In genomic region chr2:25576965-25577891, GRCm38 (mm10) we compare ENCODE assay signal across 8 mouse cellular contexts. TPM values are rescaled to one million over a fixed set of nuclear protein-coding genes. Genes with fewer than 3 reads are reported as not detected.
DNase-seq lines count a peak whose midpoint lies in the region; ATAC-seq and TF ChIP-seq lines count a peak whose summit lies in the region.

No protein-coding gene starts in this region.

- WGBS in heart, embryonic 15.5 days = 16% methylated on average over 92 of the region's 92 CpGs
- 16% methylated on average over 92 of the region's 92 CpGs for WGBS in hindbrain, embryonic 14.5 days
- 15% methylated on average over 92 of the region's 92 CpGs for WGBS in midbrain, embryonic 14.5 days

- no peak overlapping the region for H3K27ac ChIP-seq in heart, embryonic 15.5 days
- H3K27ac ChIP-seq in hindbrain, embryonic 14.5 days = no peak overlapping the region
- no peak overlapping the region for H3K27ac ChIP-seq in midbrain, embryonic 14.5 days (replicated peaks; ENCODE audit: low read depth, low read length)

- no peak for DNase-seq in heart, adult 9 months (ENCODE audit: low spot score in 2 of 2)
- DNase-seq in cerebellum, adult 8-10 months = peak; percentile 54
- DNase-seq in hindbrain, embryonic 14.5 days (ENCODE audit: low spot score) = no peak
- DNase-seq in midbrain, embryonic 14.5 days = no peak
- no peak for DNase-seq in testis, postnatal 10 days (ENCODE audit: low spot score)

- no peak for TF ChIP-seq CTCF in E14TG2a.4 (conservative IDR thresholded peaks at IDR 0.05; ENCODE audit: low read length)

- H3K36me3 ChIP-seq in heart, embryonic 15.5 days = no peaks in the 10 kb centered on the region
- peaks cover 15% of the 10 kb centered on the region for H3K36me3 ChIP-seq in E14TG2a.4 (ENCODE audit: insufficient read depth, low read length)
- peaks cover 14% of the 10 kb centered on the region for H3K36me3 ChIP-seq in hindbrain, embryonic 14.5 days (replicated peaks; ENCODE audit: control insufficient read depth, insufficient read depth)
- H3K36me3 ChIP-seq in midbrain, embryonic 14.5 days (ENCODE audit: control insufficient read depth, insufficient read depth, low read length) = peaks cover 13% of the 10 kb centered on the region; the same call in 1 of the 2 replicates

- H3K9ac ChIP-seq in heart, embryonic 15.5 days = 0 out of 2 replicates have a peak overlapping the region, but pooled peaks have one; percentile 26
- no peak overlapping the region; the same call in 1 of the 2 replicates for H3K9ac ChIP-seq in hindbrain, embryonic 14.5 days
- no peak overlapping the region for H3K9ac ChIP-seq in midbrain, embryonic 14.5 days (replicated peaks; ENCODE audit: low read length)

- H3K4me1 ChIP-seq in heart, embryonic 15.5 days (replicated peaks) = peaks cover 79% of the 10 kb centered on the region
- peaks cover 71% of the 10 kb centered on the region for H3K4me1 ChIP-seq in E14TG2a.4 (replicated peaks; ENCODE audit: low read depth, low read length)
- peaks cover 43% of the 10 kb centered on the region for H3K4me1 ChIP-seq in hindbrain, embryonic 14.5 days (replicated peaks; ENCODE audit: control insufficient read depth, insufficient read depth, low read length)
- H3K4me1 ChIP-seq in midbrain, embryonic 14.5 days (ENCODE audit: control insufficient read depth, insufficient read depth, low read length) = peaks cover 43% of the 10 kb centered on the region

- H3K27me3 ChIP-seq in heart, embryonic 15.5 days = peaks cover 55% of the 10 kb centered on the region
- peaks cover 66% of the 10 kb centered on the region for H3K27me3 ChIP-seq in E14TG2a.4 (ENCODE audit: insufficient read depth, low read length)
- peaks cover 56% of the 10 kb centered on the region for H3K27me3 ChIP-seq in hindbrain, embryonic 14.5 days (ENCODE audit: control insufficient read depth, insufficient read depth, low read length)
- peaks cover 52% of the 10 kb centered on the region for H3K27me3 ChIP-seq in midbrain, embryonic 14.5 days (ENCODE audit: control insufficient read depth, insufficient read depth, low read length)

- H3K9me3 ChIP-seq in heart, embryonic 15.5 days (replicated peaks) = no peaks in the 10 kb centered on the region
- no peaks in the 10 kb centered on the region for H3K9me3 ChIP-seq in E14TG2a.4 (ENCODE audit: low read length)
- H3K9me3 ChIP-seq in hindbrain, embryonic 14.5 days (ENCODE audit: control insufficient read depth, low read length) = no peaks in the 10 kb centered on the region
- no peaks in the 10 kb centered on the region for H3K9me3 ChIP-seq in midbrain, embryonic 14.5 days (ENCODE audit: control insufficient read depth, low read length)

- ATAC-seq in heart, embryonic 15.5 days (replicated peaks; ENCODE audit: insufficient number of reproducible peaks, insufficient read depth, low FRiP score, low read depth) = no peak
- ATAC-seq in hindbrain, embryonic 14.5 days (ENCODE audit: low FRiP score) = no peak
- ATAC-seq in midbrain, embryonic 14.5 days (ENCODE audit: low FRiP score, low TSS enrichment) = no peak
- ATAC-seq in megakaryocyte progenitor cell, adult 5-6 weeks (replicated peaks; ENCODE audit: poor library complexity) = no peak

- H3K4me3 ChIP-seq in heart, embryonic 15.5 days = peak overlapping the region; percentile 35
- H3K4me3 ChIP-seq in E14TG2a.4 (replicated peaks; ENCODE audit: low read length) = peak overlapping the region; percentile 69
- H3K4me3 ChIP-seq in hindbrain, embryonic 14.5 days (replicated peaks; ENCODE audit: low read length) = peak overlapping the region; percentile 14
- peak overlapping the region; percentile 26 for H3K4me3 ChIP-seq in midbrain, embryonic 14.5 days (replicated peaks; ENCODE audit: low read depth, low read length)

- H3K4me2 ChIP-seq in heart, embryonic 15.5 days = peak overlapping the region; percentile 52
- peak overlapping the region; percentile 19 for H3K4me2 ChIP-seq in hindbrain, embryonic 14.5 days (replicated peaks)
- H3K4me2 ChIP-seq in midbrain, embryonic 14.5 days (ENCODE audit: low read length) = peak overlapping the region; percentile 33

RNA-seq across cellular contexts. Expression of gene Phpt1, which starts 2.2 kb away (rescaled TPM):
- 171 and 175 TPM in 2 replicates for polyA plus RNA-seq in heart, embryonic 15.5 days (2015; fragmentation: Nextera tagmentation; extraction: Ambion mirVana)
- polyA plus RNA-seq in hindbrain, embryonic 14.5 days (2014; fragmentation: Nextera tagmentation; extraction: Ambion mirVana) = 171 and 187 TPM in 2 replicates
- polyA plus RNA-seq in midbrain, embryonic 14.5 days (2014; fragmentation: Nextera tagmentation; extraction: Ambion mirVana) = 167 and 206 TPM in 2 replicates
- total RNA-seq in megakaryocyte progenitor cell, adult 5-6 weeks (2015) = 48.1 and 56.5 TPM in 2 replicates
- total RNA-seq in megakaryocyte progenitor cell, adult 5-6 weeks (2017) = 29.6 and 35.4 TPM in 2 replicates

RNA-seq across cellular contexts. Expression of gene Mamdc4, which starts 2.6 kb away (rescaled TPM):
- polyA plus RNA-seq in heart, embryonic 15.5 days (2015; fragmentation: Nextera tagmentation; extraction: Ambion mirVana) = 3.4 and 9.8 TPM in 2 replicates
- 1.3 and 1.7 TPM in 2 replicates for polyA plus RNA-seq in hindbrain, embryonic 14.5 days (2014; fragmentation: Nextera tagmentation; extraction: Ambion mirVana)
- polyA plus RNA-seq in midbrain, embryonic 14.5 days (2014; fragmentation: Nextera tagmentation; extraction: Ambion mirVana) = 2.1 and 3.9 TPM in 2 replicates
- 0.42 and 0.86 TPM in 2 replicates for total RNA-seq in megakaryocyte progenitor cell, adult 5-6 weeks (2015)
- total RNA-seq in megakaryocyte progenitor cell, adult 5-6 weeks (2017) = 0.12 and 9.3 TPM in 2 replicates

RNA-seq across cellular contexts. Expression of gene Ajm1, which starts 4.3 kb away (rescaled TPM):
- 0.22 and 0.30 TPM in 2 replicates for polyA plus RNA-seq in heart, embryonic 15.5 days (2015; fragmentation: Nextera tagmentation; extraction: Ambion mirVana)
- polyA plus RNA-seq in hindbrain, embryonic 14.5 days (2014; fragmentation: Nextera tagmentation; extraction: Ambion mirVana) = 10.8 and 12.7 TPM in 2 replicates
- polyA plus RNA-seq in midbrain, embryonic 14.5 days (2014; fragmentation: Nextera tagmentation; extraction: Ambion mirVana) = 8.8 and 9.2 TPM in 2 replicates
- total RNA-seq in megakaryocyte progenitor cell, adult 5-6 weeks (2015) = not detected in 2 replicates
- 0.10 TPM in 1 of 2 replicates, not detected in the other for total RNA-seq in megakaryocyte progenitor cell, adult 5-6 weeks (2017)

RNA-seq across cellular contexts. Expression of gene Edf1, which starts 19.6 kb away (rescaled TPM):
- 276 and 289 TPM in 2 replicates for polyA plus RNA-seq in heart, embryonic 15.5 days (2015; fragmentation: Nextera tagmentation; extraction: Ambion mirVana)
- 353 and 366 TPM in 2 replicates for polyA plus RNA-seq in hindbrain, embryonic 14.5 days (2014; fragmentation: Nextera tagmentation; extraction: Ambion mirVana)
- 318 and 409 TPM in 2 replicates for polyA plus RNA-seq in midbrain, embryonic 14.5 days (2014; fragmentation: Nextera tagmentation; extraction: Ambion mirVana)
- 141 and 144 TPM in 2 replicates for total RNA-seq in megakaryocyte progenitor cell, adult 5-6 weeks (2015)
- total RNA-seq in megakaryocyte progenitor cell, adult 5-6 weeks (2017) = 95.5 and 128 TPM in 2 replicates

RNA-seq across cellular contexts. Expression of gene Traf2, which starts 30.5 kb away (rescaled TPM):
- 18.4 and 25.2 TPM in 2 replicates for polyA plus RNA-seq in heart, embryonic 15.5 days (2015; fragmentation: Nextera tagmentation; extraction: Ambion mirVana)
- 15.6 and 16.3 TPM in 2 replicates for polyA plus RNA-seq in hindbrain, embryonic 14.5 days (2014; fragmentation: Nextera tagmentation; extraction: Ambion mirVana)
- polyA plus RNA-seq in midbrain, embryonic 14.5 days (2014; fragmentation: Nextera tagmentation; extraction: Ambion mirVana) = 17.3 and 19.2 TPM in 2 replicates
- total RNA-seq in megakaryocyte progenitor cell, adult 5-6 weeks (2015) = 9.7 and 10.8 TPM in 2 replicates
- 13.7 and 14.2 TPM in 2 replicates for total RNA-seq in megakaryocyte progenitor cell, adult 5-6 weeks (2017)

Comparison
In these comparisons a context has a peak if more than half of its experiments do, and no peak if none do; other contexts are left out.
1. H3K4me3 ChIP-seq: peak in every context shown above with its lines; median percentile 69 in E14TG2a.4; 35 in heart, embryonic 15.5 days; 26 in midbrain, embryonic 14.5 days; 14 in hindbrain, embryonic 14.5 days.